Mouse (Mus musculus) lung, embryonic 14.5 days (tissue): ENCODE results near the gene Grin3a. TPM values are rescaled to one million over a fixed set of nuclear protein-coding genes. Genes with fewer than 3 reads are reported as not detected.
"Not testable (repeated sequence)": the region's sequence is repeated elsewhere in the genome, so short reads cannot be mapped to it uniquely, and the experiment has no call there.

ENCODE experiments used
- ATAC-seq: fragments of 200-750 bp; cut with Nextera tagmentation; 2 replicates; pipeline ENCODE4 v1.8.0; 2017; ENCODE audit warnings: mild to moderate bottlenecking, moderate TSS enrichment, moderate library complexity; ENCODE audit not compliant: insufficient read depth
- DNase-seq: peaks from one replicate; pipeline ENCODE4 v3.0.0-alpha.2; 2015
- H3K27ac ChIP-seq: fragments of 300-500 bp; sonication (generic); 2 replicates; pipeline ENCODE4 v1.5.1; 2014; ENCODE audit warnings: low read depth, mild to moderate bottlenecking, moderate library complexity
- H3K27me3 ChIP-seq: fragments of 300-500 bp; sonication (generic); 2 replicates; pipeline ENCODE4 v1.6.1; 2014; ENCODE audit warnings: low read length, control low read depth; ENCODE audit not compliant: insufficient read depth
- H3K36me3 ChIP-seq: fragments of 300-500 bp; sonication (generic); 2 replicates; pipeline ENCODE4 v1.6.1; 2014; ENCODE audit warnings: control low read depth; ENCODE audit not compliant: insufficient read depth
- H3K4me1 ChIP-seq: fragments of 300-500 bp; sonication (generic); 2 replicates; pipeline ENCODE4 v1.6.1; 2014; ENCODE audit warnings: antibody characterized with exemption, control low read depth; ENCODE audit not compliant: insufficient read depth
- H3K4me2 ChIP-seq: fragments of 300-500 bp; sonication (generic); 2 replicates; pipeline ENCODE4 v1.6.1; 2014; ENCODE audit warnings: mild to moderate bottlenecking
- H3K4me3 ChIP-seq: fragments of 300-500 bp; sonication (generic); 2 replicates; pipeline ENCODE4 v1.5.1; 2014; ENCODE audit warnings: low read depth, low read length
- H3K9ac ChIP-seq: fragments of 300-500 bp; sonication (generic); 2 replicates; pipeline ENCODE4 v1.6.1; 2014
- H3K9me3 ChIP-seq: fragments of 300-500 bp; sonication (generic); 2 replicates; pipeline ENCODE4 v1.6.1; 2016; ENCODE audit warnings: low read depth, low read length, control low read depth
- CTCF ChIP-seq: IDR thresholded peaks from 2 replicates; pipeline ENCODE4 v1.5.1; 2016; ENCODE audit warnings: antibody characterized with exemption, low read depth
- WGBS: fragments of 180-500 bp; shearing (Covaris S2); extraction: QIAGEN DNeasy Blood & Tissue Kit; methylation state at CpG from one replicate; pipeline ENCODE4 v1.1.7; 2014; 5-methylcytosine and 5-hydroxymethylcytosine counted together
- polyA plus RNA-seq: library from polyadenylated mRNA; unstranded; fragments of >200 nt; fragmentation: Nextera tagmentation; extraction: Ambion mirVana; gene quantifications from 2 replicates; pipeline ENCODE4 v1.2.1, GENCODE M21; 2014

Gene Grin3a
- polyA plus RNA-seq, 1 experiment from 2014 or later: 0.45 TPM

DNA sequence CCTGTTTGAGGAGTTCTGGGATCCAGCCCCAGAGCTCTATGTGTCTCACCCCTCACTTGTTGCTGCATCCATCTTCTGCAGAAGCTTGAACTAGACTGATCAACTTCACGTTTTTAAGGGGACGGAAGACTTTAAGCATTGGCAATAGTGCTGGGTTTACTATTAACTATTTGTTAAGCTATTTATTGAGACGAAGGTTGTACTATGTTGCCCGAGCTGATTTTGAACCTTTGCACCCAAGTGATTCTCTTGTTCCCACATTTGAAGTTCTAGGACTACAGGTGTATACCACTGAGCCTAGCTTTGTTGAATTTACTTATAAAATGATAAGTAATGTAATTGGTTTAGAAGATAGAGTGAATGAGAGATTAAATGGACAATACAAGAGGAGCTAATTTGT lies 221.6 kb downstream of the Grin3a start:
- H3K9me3 ChIP-seq: no peaks in the 10 kb centered on the region
- H3K9ac ChIP-seq: no peak overlapping the region
- DNase-seq: no peak
- H3K4me2 ChIP-seq: no peak overlapping the region
- H3K27me3 ChIP-seq: no peaks in the 10 kb centered on the region
- no peak overlapping the region for H3K27ac ChIP-seq
- WGBS: 77% methylated on average over 4 of the region's 4 CpGs
- ATAC-seq: no peak
- no peaks in the 10 kb centered on the region for H3K4me1 ChIP-seq
- TF ChIP-seq CTCF: no peak
- H3K36me3 ChIP-seq: no peaks in the 10 kb centered on the region
- H3K4me3 ChIP-seq: no peak overlapping the region

DNA sequence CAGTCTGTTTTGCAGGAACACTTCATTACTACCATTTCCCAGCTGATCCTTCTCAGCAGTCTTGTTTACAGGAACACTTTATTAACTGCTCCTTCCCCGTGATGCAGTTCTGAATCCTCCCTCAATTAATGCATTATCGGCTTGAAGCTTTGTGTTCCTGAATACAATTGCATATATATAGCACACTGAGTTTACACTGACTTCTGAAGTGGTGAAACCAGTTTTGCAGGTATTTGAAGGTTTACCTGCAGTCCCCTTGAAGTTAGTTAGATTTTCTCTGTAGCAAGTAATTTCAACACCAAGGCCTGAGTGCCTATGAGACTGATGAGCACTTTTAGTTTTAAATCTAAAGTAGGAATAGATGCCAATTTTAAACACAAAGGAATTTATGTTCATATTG lies 223.3 kb downstream of the Grin3a start:
- ATAC-seq: peak; percentile 78
- Histone ChIP-seq H3K9me3 (no peaks in the 10 kb centered on the region), H3K4me3 (no peak overlapping the region), H3K27ac (no peak overlapping the region), H3K4me1 (no peaks in the 10 kb centered on the region), H3K27me3 (no peaks in the 10 kb centered on the region), H3K36me3 (no peaks in the 10 kb centered on the region), H3K9ac (no peak overlapping the region), H3K4me2 (no peak overlapping the region)
- TF ChIP-seq CTCF: no peak
- DNase-seq: peak; percentile 78
- 44% methylated on average over 2 of the region's 2 CpGs for WGBS

DNA sequence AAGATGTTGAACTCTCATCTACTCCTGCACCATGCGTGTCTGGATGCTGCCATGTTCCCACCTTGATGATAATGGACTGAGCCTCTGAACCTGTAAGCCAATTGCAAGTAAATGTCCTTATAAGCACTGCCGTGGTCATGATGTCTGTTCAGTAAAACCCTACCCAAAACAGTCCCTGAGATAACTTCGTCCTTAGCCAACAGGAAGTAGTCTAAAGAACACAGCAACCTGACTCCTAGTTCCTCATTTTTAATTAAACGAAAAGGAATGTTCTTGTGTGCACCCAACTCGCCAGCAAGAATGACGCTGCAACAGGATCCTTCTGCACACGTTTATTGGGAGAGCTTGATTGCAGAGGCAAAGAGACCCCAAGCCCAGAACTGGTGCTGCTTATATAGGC lies 225.7 kb downstream of the Grin3a start:
- not testable (repeated sequence) for H3K9ac ChIP-seq, H3K27me3 ChIP-seq, H3K36me3 ChIP-seq, H3K4me1 ChIP-seq, ATAC-seq, H3K9me3 ChIP-seq, H3K27ac ChIP-seq, H3K4me2 ChIP-seq, DNase-seq, H3K4me3 ChIP-seq
- 85% methylated on average over 7 of the region's 7 CpGs for WGBS

DNA sequence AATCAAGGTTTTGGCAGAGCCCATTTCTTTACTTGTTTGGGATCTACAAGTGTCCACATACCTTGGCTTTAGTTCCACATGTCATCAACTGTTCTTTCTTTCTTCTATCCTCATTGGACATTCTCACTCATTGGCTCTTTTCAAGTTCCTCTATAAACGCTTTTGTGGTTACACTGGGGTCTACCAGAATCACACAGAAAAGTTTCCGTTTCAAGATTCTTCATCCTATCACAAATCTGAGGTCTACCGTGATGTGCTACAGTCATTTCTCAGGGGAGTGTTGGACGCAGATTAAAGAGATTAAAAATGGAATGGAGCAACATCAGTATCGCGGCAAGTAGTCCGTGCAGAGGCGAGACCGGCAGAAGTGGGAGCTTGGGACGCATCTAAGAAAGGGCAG lies 228.6 kb downstream of the Grin3a start:
- no peaks in the 10 kb centered on the region for H3K4me1 ChIP-seq
- H3K4me3 ChIP-seq: no peak overlapping the region
- no peak overlapping the region for H3K4me2 ChIP-seq
- H3K9me3 ChIP-seq: no peaks in the 10 kb centered on the region
- no peak for TF ChIP-seq CTCF
- H3K9ac ChIP-seq: no peak overlapping the region
- 88% methylated on average over 10 of the region's 10 CpGs for WGBS
- H3K27me3 ChIP-seq: no peaks in the 10 kb centered on the region
- H3K36me3 ChIP-seq: no peaks in the 10 kb centered on the region
- ATAC-seq: no peak
- no peak overlapping the region for H3K27ac ChIP-seq
- no peak for DNase-seq

Other genes with a start within 250 kb of the Grin3a start
- 19.0 and 21.9 TPM in 2 replicates for gene Tmem246, start 247.9 kb downstream of the Grin3a start, polyA plus RNA-seq
- gene Rnf20, start 213.7 kb downstream of the Grin3a start, polyA plus RNA-seq: 56.9 and 59.6 TPM in 2 replicates
- 0.08 TPM in 1 of 2 replicates, not detected in the other for gene Ppp3r2, start 163.7 kb downstream of the Grin3a start, polyA plus RNA-seq